Mouse (Mus musculus) cortical plate, adult 2 months (tissue): ENCODE data around the gene Trib2.

Experiments used
- CTCF ChIP-seq: fragments of 200-500 bp; IDR thresholded peaks from 2 replicates; pipeline ENCODE4 v1.5.1; 2011; ENCODE audit warnings: mild to moderate bottlenecking, control low read depth, low read length; ENCODE audit not compliant: insufficient read depth; ENCODE audit errors: extremely low read depth
- POLR2A ChIP-seq: fragments of 200-500 bp; IDR thresholded peaks from 2 replicates; pipeline ENCODE4 v1.6.1; 2011; ENCODE audit warnings: mild to moderate bottlenecking, low read length, control low read depth; ENCODE audit not compliant: insufficient read depth; ENCODE audit errors: extremely low read depth

- TF ChIP-seq POLR2A, result no peak
- no peak for TF ChIP-seq CTCF
Observed at GRCm38 (mm10) chr12:15804931-15805331, 11.8 kb downstream of the Trib2 start.
